Mouse (Mus musculus): ENCODE measurements around the gene Tmem132c.

Tmem132c gene

DNA sequence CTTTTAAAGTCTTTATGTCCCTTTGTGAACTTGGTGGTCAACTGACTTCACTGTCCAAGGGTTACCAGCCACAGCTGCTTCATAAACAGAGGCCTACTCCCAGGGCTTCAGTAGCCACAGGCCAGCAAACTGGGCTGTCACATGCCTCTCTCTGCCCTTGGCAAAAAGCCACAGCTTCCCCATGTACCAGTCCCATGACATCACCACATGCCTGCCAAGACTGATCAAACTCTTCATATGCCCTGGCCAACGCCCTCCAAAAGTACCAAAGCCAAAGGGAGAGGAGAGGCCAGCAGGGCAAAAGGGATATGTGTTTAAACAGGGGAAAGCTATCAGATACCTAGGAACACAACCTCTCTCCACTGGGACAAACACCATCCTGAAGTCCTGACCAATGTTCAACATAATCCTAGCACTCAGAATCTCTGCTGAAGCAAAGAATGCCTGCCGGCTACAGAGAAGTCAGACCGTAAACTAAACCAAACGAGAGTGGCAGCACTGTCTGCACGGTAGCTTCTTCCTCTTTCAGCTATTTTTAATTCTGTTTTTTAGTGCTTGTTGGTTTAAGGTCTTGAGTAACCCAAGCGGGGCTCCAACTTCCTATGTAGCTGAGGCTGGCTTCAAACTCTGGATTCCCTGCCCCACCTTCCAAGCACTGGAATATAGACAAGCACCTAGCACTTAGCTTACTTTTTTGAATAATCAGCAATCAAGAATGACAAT, 369.3 kb downstream of the Tmem132c start:
- DNase-seq: peak; percentile 58 to 65

DNA sequence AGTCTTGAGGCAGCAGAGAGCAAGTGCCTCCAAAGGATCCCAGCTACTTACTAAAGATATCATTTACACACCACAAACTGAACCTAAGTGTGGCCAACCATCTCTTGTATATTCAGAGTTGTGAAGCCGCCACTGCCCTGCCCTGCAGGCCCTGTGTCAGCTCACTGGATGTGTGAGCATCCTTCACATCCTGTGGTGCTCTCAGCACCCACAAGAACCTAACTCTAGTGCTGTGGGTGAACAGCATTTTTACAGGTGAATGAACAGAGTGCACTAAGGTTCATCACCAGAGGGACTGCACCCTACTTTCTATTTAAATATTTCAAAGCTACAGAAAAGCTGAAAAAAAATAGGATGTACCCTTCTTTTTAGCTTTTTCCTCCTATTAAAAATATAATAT, 370.3 kb downstream of the Tmem132c start:
- no peak for DNase-seq

DNA sequence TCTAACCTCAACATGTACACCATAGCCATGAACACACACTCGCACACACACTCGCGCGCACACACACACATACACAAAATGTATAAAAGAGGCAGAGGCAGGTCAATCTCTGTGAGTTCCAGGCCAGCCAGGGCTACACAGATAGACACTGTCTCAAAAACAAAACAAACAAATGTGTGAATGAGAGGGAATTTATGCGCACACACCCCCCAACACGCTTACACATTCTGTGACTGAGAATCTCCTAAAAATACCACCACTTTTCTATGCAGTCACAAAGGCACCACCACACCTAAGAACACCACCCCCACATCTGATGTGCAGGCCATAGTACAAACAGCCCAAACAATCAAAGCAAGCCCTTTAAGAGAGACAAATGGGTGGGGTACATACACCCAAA, 370.8 kb downstream of the Tmem132c start:
- no peak for DNase-seq

Data from cerebellum, postnatal 10 days (tissue).